Mouse (Mus musculus): ENCODE results near the gene Hbq1b. TPM values are rescaled to one million over a fixed set of nuclear protein-coding genes. Genes with fewer than 3 reads are reported as not detected.

Hbq1b gene
- polyA plus RNA-seq, 1 experiment from 2014 or later: 4.0 TPM

GRCm38 (mm10) chr11:32324609-32325008 lies 37.8 kb downstream of the Hbq1b start:
- whole genome bisulfite sequencing: 5% methylated on average over 15 of the region's 15 CpGs
- H3K9ac ChIP-seq (replicated peaks; ENCODE audit: low read depth): no peak overlapping the region
- H3K9me3 ChIP-seq (ENCODE audit: low read length): no peaks in the 10 kb centered on the region
- ATAC-seq (peak; percentile 84), DNase-seq (ENCODE audit: low spot score) (peak; percentile 84)
- no peaks in the 10 kb centered on the region for H3K36me3 ChIP-seq (ENCODE audit: insufficient read depth, low read length)
- no peaks in the 10 kb centered on the region for H3K4me1 ChIP-seq (ENCODE audit: insufficient read depth, low read depth, low read length)
- H3K27me3 ChIP-seq (replicated peaks; ENCODE audit: insufficient read depth, low read length): no peaks in the 10 kb centered on the region
- H3K27ac ChIP-seq (ENCODE audit: low read length): no peak overlapping the region
- H3K4me3 ChIP-seq (ENCODE audit: low read depth, low read length): peak overlapping the region; percentile 14; the same call in 1 of the 2 replicates
- TF ChIP-seq CTCF (IDR thresholded peaks at IDR 0.05) (peak; percentile 93), EP300 (IDR thresholded peaks at IDR 0.05) (no peak)
- H3K4me2 ChIP-seq (replicated peaks; ENCODE audit: low read depth, low read length): peak overlapping the region; percentile 42

- TF ChIP-seq EP300 (IDR thresholded peaks at IDR 0.05): 0 out of 2 replicates have a peak, but pooled peaks have one; percentile 21
- TF ChIP-seq CTCF (IDR thresholded peaks at IDR 0.05): no peak
- Histone ChIP-seq H3K36me3 (ENCODE audit: insufficient read depth, low read length) (no peaks in the 10 kb centered on the region), H3K4me2 (replicated peaks; ENCODE audit: low read depth, low read length) (no peak overlapping the region), H3K27me3 (replicated peaks; ENCODE audit: insufficient read depth, low read length) (no peaks in the 10 kb centered on the region), H3K9me3 (ENCODE audit: low read length) (no peaks in the 10 kb centered on the region), H3K27ac (ENCODE audit: low read length) (no peak overlapping the region), H3K4me1 (ENCODE audit: insufficient read depth, low read depth, low read length) (no peaks in the 10 kb centered on the region), H3K4me3 (ENCODE audit: low read depth, low read length) (no peak overlapping the region), H3K9ac (replicated peaks; ENCODE audit: low read depth) (no peak overlapping the region)
- WGBS: 40% methylated on average over 6 of the region's 6 CpGs
- DNase-seq (ENCODE audit: low spot score) (no peak), ATAC-seq (peak; percentile 38)
These were observed 44.3 kb downstream of the Hbq1b start for GRCm38 (mm10) chr11:32331075-32331474.

GRCm38 (mm10) chr11:32331861-32332260 lies 45.1 kb downstream of the Hbq1b start:
- no peak overlapping the region for H3K27ac ChIP-seq (ENCODE audit: low read length)
- no peaks in the 10 kb centered on the region for H3K36me3 ChIP-seq (ENCODE audit: insufficient read depth, low read length)
- TF ChIP-seq CTCF (IDR thresholded peaks at IDR 0.05) (no peak), EP300 (IDR thresholded peaks at IDR 0.05) (no peak)
- no peak overlapping the region for H3K4me2 ChIP-seq (replicated peaks; ENCODE audit: low read depth, low read length)
- WGBS: 43% methylated on average over 5 of the region's 5 CpGs
- no peaks in the 10 kb centered on the region for H3K27me3 ChIP-seq (replicated peaks; ENCODE audit: insufficient read depth, low read length)
- no peaks in the 10 kb centered on the region for H3K9me3 ChIP-seq (ENCODE audit: low read length)
- no peak overlapping the region for H3K4me3 ChIP-seq (ENCODE audit: low read depth, low read length)
- peak; percentile 22; the same call in 1 of the 2 replicates for ATAC-seq
- H3K4me1 ChIP-seq (ENCODE audit: insufficient read depth, low read depth, low read length): no peaks in the 10 kb centered on the region
- DNase-seq (ENCODE audit: low spot score): no peak
- no peak overlapping the region for H3K9ac ChIP-seq (replicated peaks; ENCODE audit: low read depth)

GRCm38 (mm10) chr11:32333235-32333634 lies 46.5 kb downstream of the Hbq1b start:
- no peak overlapping the region for H3K4me2 ChIP-seq (replicated peaks; ENCODE audit: low read depth, low read length)
- H3K27ac ChIP-seq (ENCODE audit: low read length): no peak overlapping the region
- no peak for DNase-seq (ENCODE audit: low spot score)
- H3K36me3 ChIP-seq (ENCODE audit: insufficient read depth, low read length): no peaks in the 10 kb centered on the region
- 75% methylated on average over 2 of the region's 2 CpGs for WGBS
- H3K27me3 ChIP-seq (replicated peaks; ENCODE audit: insufficient read depth, low read length): no peaks in the 10 kb centered on the region
- no peaks in the 10 kb centered on the region for H3K4me1 ChIP-seq (ENCODE audit: insufficient read depth, low read depth, low read length)
- no peak for ATAC-seq
- TF ChIP-seq EP300 (IDR thresholded peaks at IDR 0.05) (no peak), CTCF (IDR thresholded peaks at IDR 0.05) (no peak)
- H3K9ac ChIP-seq (replicated peaks; ENCODE audit: low read depth): no peak overlapping the region
- no peaks in the 10 kb centered on the region for H3K9me3 ChIP-seq (ENCODE audit: low read length)
- no peak overlapping the region for H3K4me3 ChIP-seq (ENCODE audit: low read depth, low read length)

GRCm38 (mm10) chr11:32336435-32336907 lies 49.7 kb downstream of the Hbq1b start:
- no peaks in the 10 kb centered on the region for H3K9me3 ChIP-seq (ENCODE audit: low read length)

More at GRCm38 (mm10) chr11:32336435-32336907, 49.7 kb downstream of the Hbq1b start:
- 71% methylated on average over 6 of the region's 6 CpGs for WGBS
- TF ChIP-seq CTCF (IDR thresholded peaks at IDR 0.05): no peak
- no peak for TF ChIP-seq EP300 (IDR thresholded peaks at IDR 0.05)
- no peak overlapping the region for H3K9ac ChIP-seq (replicated peaks; ENCODE audit: low read depth)
- no peaks in the 10 kb centered on the region for H3K36me3 ChIP-seq (ENCODE audit: insufficient read depth, low read length)
- no peaks in the 10 kb centered on the region for H3K27me3 ChIP-seq (replicated peaks; ENCODE audit: insufficient read depth, low read length)
- DNase-seq (ENCODE audit: low spot score) (peak; percentile 75), ATAC-seq (peak; percentile 76)
- no peak overlapping the region for H3K27ac ChIP-seq (ENCODE audit: low read length)
- H3K4me3 ChIP-seq (ENCODE audit: low read depth, low read length): no peak overlapping the region
- H3K4me2 ChIP-seq (replicated peaks; ENCODE audit: low read depth, low read length): no peak overlapping the region
- H3K4me1 ChIP-seq (ENCODE audit: insufficient read depth, low read depth, low read length): peaks cover 8% of the 10 kb centered on the region; the same call in 1 of the 2 replicates

Other genes with a start within 250 kb of the Hbq1b start
- 0.05 TPM in 1 of 2 replicates, not detected in the other for gene Il9r, start 86.7 kb upstream of the Hbq1b start, polyA plus RNA-seq (2015; fragmentation: Nextera tagmentation; extraction: Ambion mirVana)
- 18.9 and 20.8 TPM in 2 replicates for gene Snrnp25, start 81.5 kb upstream of the Hbq1b start, polyA plus RNA-seq (2015; fragmentation: Nextera tagmentation; extraction: Ambion mirVana)
- gene Rhbdf1, start 64.7 kb upstream of the Hbq1b start, polyA plus RNA-seq (2015; fragmentation: Nextera tagmentation; extraction: Ambion mirVana): 54.8 and 58.5 TPM in 2 replicates
- 22.9 and 25.9 TPM in 2 replicates for gene Mpg, start 60.5 kb upstream of the Hbq1b start, polyA plus RNA-seq (2015; fragmentation: Nextera tagmentation; extraction: Ambion mirVana)
- 33.6 TPM in 2 replicates for gene Nprl3, start 19.3 kb upstream of the Hbq1b start, polyA plus RNA-seq (2015; fragmentation: Nextera tagmentation; extraction: Ambion mirVana)
- 5.0 and 7.7 TPM in 2 replicates for gene Hba-x, start 10.6 kb upstream of the Hbq1b start, polyA plus RNA-seq (2015; fragmentation: Nextera tagmentation; extraction: Ambion mirVana)
- 11,284 and 13,685 TPM in 2 replicates for gene Hba-a1, start 3.5 kb upstream of the Hbq1b start, polyA plus RNA-seq (2015; fragmentation: Nextera tagmentation; extraction: Ambion mirVana)
- gene Hba-a2, start 9.5 kb downstream of the Hbq1b start, polyA plus RNA-seq (2015; fragmentation: Nextera tagmentation; extraction: Ambion mirVana): 27,628 and 32,987 TPM in 2 replicates
- gene Hbq1a, start 13.1 kb downstream of the Hbq1b start, polyA plus RNA-seq (2015; fragmentation: Nextera tagmentation; extraction: Ambion mirVana): 0.94 and 1.4 TPM in 2 replicates
- 7.4 and 9.4 TPM in 2 replicates for gene Sh3pxd2b, start 60.9 kb downstream of the Hbq1b start, polyA plus RNA-seq (2015; fragmentation: Nextera tagmentation; extraction: Ambion mirVana)
- 23.7 and 25.1 TPM in 2 replicates for gene Ubtd2, start 168.4 kb downstream of the Hbq1b start, polyA plus RNA-seq (2015; fragmentation: Nextera tagmentation; extraction: Ambion mirVana)
- gene Efcab9, start 245.1 kb downstream of the Hbq1b start, polyA plus RNA-seq (2015; fragmentation: Nextera tagmentation; extraction: Ambion mirVana): 0.18 and 0.30 TPM in 2 replicates
- gene Stk10, start 246.3 kb downstream of the Hbq1b start, polyA plus RNA-seq (2015; fragmentation: Nextera tagmentation; extraction: Ambion mirVana): 1.9 and 2.4 TPM in 2 replicates